Mouse (Mus musculus): ENCODE results near the gene Rin2.

Rin2 gene

DNA sequence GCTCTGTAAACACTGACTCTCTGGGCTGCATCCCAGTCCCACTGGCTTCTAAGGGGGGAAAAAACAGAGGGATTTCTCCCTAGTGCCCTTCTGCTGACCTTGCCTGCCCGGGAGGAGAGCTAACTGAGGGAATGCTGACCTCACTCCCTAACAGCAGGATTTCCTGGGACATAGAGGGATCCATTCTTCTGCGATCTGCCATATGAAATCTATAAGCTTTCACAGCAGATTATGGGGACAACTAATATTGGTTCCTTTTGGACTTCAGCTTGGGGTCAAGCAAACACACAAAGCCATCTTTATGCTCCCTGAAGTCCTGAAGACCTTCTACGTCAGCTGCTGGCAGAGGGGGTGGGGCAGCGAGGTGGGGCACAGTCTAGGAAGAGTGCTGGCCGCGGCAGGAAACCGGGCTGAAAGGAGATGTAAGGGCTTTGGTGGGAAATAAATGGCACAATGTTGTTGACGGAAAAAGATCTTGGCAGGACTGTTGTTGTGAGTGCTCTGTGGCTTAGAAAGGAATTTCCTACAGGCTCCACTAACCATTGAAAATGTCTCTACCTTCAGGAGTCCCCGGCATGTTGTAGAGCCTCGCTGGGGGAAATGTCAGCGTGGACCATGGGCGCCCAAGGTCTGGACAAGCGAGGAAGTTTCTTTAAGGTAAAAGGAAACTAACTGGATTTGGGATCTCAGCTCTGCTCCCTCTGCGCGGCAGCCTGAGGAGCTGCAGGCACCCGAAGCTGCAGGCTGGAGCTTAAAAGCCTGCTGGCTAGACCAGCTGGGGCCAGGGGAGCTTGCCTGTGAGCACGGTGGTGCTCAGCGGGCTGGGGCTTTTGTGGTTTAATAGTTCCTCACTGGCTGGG lies 111.0 kb downstream of the Rin2 start:
- peak; percentile 32 for DNase-seq (ENCODE audit: low read depth, low spot score)

DNA sequence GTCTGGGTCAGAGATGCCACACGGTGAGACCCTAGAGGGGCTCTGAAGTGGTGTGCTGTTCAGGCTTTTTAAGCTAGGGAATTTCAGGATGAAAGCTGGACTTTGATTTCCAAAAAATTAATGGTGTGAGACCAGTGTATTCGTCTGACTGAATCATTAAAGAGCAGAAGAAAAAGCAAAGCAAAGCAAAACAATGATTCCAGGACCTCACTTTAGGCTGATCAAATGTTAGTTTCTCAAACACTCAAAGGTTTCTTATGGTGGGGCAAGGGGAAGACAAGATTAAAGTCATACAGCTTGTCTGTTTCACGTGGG lies 111.6 kb downstream of the Rin2 start:
- DNase-seq (ENCODE audit: low read depth, low spot score): no peak

DNA sequence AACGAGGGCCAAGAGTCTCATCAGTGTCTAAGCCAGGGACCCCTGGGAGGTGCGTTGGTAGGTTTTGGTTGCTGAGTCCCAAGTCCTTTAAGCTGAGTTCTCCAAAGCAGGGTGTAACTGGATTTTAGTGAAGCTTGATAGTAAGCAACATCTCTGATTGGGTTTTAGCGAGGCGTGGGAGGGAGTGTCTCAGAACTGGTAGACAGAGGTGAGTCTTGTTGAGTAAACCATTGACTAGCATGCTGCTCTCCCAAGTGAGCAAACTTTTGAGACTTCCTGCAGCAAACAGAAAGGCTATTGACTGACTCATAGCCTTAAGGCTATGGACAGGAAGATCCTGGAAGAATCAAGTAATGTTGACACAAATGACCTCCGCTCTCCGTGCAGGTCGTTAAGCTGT lies 112.5 kb downstream of the Rin2 start:
- no peak for DNase-seq (ENCODE audit: low read depth, low spot score)

DNA sequence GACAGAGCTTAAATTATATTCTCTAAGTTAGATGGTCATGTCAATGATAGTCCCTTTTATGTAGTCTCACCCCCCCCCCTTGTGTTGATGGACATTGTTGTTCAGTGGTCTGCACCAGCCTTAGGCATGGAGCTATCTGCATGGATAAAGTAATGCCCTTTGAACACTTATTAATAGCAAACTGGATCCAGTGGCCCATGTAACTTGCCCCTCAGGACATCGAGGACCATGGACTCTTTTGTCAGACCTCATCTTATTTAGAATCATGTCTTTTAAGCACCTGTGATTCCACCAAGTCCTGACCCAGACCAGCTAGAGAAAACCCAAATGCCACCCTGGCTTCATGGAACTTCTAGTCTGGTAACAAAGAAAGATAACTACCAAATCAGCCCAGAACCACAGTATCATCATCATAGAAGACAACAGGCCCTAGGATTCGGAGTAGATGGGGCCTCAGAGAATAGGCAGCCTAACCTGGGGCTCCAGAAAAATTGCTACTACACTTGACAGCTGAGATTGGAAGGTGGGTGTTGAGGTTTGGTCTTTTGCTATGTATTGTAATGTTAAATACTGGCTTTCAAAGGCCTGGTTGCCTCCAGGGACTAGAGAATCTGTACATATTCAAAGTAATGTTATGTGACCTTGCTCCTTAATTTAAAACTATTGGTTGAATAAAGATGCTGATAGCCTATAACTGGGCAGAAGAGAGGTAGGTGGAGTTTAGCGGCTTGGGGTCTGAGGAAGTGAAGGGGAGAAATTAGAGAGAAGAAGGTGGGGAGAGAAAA lies 113.7 kb downstream of the Rin2 start:
- no peak for DNase-seq (ENCODE audit: low read depth, low spot score)

DNA sequence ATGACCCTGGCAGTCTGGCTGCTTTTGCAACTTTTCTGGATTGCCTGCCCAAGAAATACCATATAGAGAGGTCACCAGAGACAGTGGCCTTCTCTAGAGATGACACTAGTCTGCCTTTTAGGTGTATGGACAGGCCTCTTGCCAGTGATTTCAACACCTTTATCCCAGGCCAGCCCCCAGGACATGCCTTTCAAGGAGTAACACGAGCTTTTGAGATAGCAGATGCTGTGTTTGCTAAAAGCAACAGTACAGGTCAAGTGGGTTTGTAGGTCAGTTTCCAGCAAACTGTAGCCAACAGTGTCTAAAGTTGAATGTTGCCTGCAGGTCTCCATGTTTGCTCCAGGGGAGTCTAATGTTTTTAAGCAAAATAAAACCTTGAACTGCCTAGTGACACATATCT lies 118.7 kb downstream of the Rin2 start:
- DNase-seq (ENCODE audit: low read depth, low spot score): no peak

DNA sequence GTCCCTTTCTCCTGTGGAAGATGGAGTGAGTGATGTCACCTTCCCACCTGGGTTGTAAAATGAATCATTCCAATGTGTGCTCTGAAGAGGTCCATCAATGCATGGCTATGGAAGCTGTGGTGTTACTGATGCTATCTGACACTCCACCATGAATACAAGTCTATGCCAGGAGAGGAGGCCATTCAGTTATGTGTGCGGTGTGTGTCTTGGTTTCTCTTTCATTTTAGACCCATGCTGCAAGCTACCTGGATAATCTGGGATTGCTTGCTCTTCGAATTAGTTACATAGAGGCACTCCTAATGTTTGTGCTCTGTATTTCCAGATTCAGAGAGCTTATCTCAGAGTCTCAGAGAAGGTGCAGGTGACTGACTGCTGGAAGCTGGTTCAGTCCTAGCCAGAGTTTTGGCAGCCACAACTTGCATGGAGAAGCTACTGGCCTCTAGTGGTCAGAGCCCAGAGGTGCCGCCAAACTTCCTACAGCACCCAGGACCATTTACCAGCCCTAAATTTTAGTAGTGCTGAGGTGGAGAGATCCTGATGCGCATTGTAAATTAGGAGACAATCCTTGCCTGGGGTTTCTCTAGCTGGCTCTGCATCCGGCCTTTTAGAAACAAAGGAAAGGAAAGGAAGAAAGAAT lies 119.4 kb downstream of the Rin2 start:
- DNase-seq (ENCODE audit: low read depth, low spot score): peak; percentile 24

DNA sequence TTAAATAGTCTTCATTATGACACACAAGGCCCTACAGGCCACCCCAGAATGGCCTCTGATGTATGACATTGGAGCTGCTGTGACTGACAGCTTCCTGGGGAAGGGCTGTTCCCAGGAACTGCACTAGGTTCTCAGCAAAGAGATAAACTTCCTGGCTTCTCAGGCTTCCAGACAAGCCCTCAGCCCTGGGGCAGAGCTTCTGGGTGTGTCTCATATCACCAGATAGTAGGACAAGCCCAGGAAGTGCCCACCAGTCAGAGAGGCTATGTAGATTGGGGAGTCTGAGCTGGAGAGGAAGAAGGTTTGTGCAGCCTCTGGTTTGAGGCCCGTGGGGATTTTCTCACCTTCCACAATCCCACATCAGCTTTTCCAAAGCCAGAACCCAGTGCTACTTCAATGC lies 122.8 kb downstream of the Rin2 start:
- DNase-seq (ENCODE audit: low read depth, low spot score): no peak

DNA sequence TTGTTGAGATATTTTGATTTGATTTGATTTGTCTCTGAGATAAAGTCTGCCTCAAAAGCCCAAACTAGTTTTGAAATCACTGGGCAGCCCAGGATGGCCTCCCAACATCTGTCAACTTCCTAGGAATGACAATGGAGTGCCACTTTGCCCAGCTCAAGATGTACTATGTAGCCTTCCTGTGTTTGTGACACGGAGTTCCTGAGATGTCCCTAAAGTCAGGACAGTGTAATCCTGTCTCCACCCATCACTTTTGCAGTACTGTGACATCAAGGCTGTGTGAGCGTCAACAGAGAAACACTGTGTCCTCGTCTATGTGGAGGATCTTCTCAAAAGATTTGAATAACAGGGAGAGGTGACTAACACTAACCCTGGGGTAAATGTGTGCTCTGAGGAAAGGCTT lies 123.9 kb downstream of the Rin2 start:
- no peak for DNase-seq (ENCODE audit: low read depth, low spot score)

DNA sequence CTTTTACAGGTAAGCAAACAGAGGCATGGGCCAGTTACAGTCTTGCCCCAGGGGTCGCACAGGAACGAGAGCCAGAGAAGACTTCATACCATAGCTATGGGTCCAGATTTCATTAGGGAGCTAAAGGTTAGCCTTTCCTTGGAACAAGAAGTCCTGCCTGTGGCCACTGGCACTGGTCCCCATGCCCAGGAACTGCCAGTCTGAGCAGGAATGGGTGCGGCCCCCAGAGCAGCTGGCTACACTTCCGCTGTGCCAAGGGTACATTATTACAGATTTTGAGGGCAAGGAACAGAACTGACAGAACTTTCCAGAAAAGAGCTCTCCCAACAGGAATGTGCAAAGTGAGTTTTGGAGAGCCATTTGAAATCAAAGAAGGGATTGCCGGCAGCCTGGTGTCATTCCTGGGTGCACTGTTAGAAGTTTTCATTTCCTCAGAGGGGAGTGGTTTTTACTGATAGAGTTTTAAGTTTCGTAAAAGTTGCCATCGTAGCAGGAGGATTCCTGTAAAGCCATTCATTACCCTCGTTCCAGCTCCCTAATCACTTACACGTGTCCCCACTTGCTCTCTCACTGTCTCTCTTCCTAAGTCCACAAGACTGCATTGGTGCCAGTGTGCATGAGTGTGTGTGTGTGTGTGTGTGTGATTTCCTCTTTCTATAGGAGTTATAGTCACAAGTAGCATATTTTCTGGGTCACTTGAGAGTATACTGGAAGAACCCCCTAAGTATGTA lies 126.5 kb downstream of the Rin2 start:
- no peak for DNase-seq (ENCODE audit: low read depth, low spot score)

DNA sequence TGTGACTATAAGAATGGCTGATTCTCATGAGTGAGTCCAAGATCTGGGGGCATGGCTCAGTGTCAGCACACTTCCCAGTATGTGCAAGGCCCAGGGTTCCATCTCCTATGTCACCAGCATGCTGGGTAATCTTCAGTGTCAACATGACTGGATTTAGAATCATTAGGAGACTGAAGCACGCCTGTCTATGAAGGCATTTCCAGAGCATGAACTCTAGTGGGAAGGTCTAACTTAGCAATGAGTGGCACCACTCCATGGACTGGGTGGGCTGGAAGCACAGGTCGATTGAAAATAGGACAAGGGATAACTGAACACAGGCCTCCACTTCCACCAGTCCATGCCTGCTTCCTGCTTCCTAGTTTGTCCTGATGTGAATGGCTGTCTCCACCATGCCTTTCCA lies 127.6 kb downstream of the Rin2 start:
- DNase-seq (ENCODE audit: low read depth, low spot score): no peak

DNA sequence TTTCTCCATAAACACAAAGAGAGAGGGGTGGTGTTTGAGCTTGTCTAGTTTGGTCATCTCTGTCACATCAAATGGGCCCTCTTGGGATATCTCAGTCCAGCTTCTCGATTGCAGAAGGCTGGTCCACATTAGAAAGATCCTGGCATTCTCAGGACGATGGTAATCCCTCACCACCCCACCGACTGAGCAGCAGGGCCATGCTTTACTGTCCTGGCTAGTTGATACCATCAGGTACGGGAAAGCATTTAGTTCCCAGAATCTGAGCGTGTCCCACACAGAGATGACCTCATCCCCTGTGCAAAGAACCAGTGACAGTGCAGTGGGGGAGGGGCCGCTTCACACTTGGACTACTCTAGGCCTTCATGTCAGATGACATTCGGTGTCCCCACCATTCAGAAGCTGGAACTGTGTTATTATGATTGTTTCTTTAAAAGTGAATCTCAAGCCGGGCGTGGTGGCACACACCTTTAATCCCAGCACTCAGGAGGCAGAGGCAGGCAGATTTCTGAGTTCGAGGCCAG lies 128.9 kb downstream of the Rin2 start:
- DNase-seq (ENCODE audit: low read depth, low spot score): no peak

DNA sequence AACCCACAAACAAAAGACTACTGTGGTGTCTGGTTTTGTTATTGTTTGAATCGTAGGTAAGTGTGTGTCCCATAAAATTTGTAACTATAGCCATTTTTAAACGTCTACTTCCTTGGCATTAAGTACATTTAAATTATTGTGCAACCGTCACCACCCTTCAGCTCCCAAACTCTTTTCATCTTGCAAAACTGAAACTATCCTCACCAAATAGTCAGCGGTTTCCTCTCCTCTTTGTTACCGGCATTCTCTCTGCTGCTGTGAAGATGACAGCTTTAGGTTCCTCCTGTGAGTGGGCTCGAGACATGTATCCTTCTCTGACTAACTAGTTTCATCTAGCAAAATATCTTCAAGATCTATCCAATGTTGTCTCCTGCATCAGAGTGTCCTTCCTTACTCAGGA lies 129.5 kb downstream of the Rin2 start:
- no peak for DNase-seq (ENCODE audit: low read depth, low spot score)

DNA sequence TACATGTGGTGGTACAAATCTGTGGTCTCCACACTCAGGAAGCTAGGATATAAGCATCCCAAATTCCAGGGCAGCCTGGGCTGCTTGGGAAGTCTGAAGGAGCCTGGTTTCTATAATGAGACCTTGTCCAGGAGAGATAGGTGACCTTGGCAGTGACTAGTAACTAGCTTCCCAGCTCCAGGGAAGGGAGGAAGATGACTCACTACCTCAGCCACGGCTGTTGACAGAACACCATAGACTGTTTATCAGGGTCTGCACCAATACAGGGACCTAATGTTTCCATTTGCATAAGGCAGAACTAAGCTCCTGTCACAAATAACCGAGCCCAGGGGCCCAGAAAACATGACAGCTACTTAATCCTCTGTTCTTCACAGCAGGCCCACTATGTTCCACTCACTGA lies 132.3 kb downstream of the Rin2 start:
- DNase-seq (ENCODE audit: low read depth, low spot score): no peak

DNA sequence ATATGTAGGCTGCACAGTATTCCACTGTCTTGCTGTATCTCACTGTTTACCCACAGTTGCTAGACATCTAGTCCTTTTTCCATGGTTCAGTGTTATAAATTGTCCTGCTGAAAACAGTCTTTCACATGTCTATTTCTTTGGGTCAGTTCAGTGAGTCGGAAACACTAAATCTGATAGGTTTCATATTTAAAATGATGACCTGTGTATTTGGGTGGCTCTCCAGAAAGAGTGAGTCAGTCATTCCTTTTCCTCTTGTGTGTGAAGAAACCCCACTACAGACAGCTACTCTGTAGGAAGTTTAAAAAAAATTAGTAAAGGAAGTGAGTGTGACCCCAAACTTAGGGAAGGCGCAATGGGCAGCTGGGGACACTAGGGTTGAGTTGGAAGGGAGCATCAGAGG lies 133.2 kb downstream of the Rin2 start:
- DNase-seq (ENCODE audit: low read depth, low spot score): no peak

DNA sequence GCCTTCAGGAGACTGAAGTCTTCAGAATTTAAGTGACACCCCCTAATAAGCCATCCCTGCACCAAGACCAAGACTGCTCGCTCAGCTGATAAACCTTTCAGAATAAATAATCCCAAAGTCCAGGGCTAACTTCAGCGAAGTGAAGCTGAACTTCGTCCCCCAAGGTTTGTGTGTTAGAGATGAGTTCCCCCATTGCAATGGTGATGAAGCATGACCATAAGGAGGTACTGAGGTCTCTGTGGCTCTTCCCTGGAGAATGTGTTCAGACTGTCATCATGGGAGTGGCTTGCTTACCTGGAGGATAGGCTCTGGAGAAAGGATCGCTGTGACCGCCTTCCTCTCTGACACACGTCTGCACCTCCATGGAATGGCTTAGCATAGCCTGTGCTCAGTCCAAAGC lies 133.7 kb downstream of the Rin2 start:
- no peak for DNase-seq (ENCODE audit: low read depth, low spot score)

DNA sequence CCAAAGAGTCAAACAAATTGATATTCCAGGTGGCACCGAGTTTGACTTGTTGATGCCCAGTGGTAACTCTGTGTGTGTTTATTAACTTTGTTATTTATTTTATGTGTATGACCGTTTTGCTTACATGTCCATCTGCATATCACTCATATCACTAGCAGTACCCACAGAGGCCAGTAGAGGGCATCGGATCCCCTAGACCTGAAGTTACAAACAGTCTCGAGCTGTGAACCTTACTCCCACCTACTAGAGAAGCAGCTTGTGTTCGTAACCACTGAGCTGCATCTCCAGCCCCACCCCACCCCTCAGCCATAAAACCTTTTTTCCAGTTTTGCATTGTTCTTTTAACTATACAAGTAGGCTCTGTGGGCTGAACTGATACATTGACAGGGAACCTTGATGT lies 135.7 kb downstream of the Rin2 start:
- no peak for DNase-seq (ENCODE audit: low read depth, low spot score)

DNA sequence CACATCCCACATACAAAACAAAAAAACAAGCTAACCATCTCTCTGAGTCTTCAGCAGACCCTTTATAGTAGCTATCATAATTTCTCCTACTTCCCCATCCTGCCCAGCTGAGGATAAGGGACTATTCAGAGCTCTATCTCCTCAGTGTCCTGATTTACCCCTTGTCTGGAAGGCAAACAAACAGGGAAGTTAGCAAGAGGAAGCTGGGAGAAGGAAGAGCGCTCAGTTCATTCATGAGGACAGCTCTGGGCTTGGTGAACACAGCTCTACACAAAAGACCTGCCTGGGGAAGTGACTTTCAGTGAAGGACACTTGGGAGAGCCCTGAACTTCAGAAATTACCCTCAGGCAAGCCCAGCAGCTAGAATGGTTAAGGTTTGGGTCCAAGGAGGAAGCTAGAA lies 137.8 kb downstream of the Rin2 start:
- DNase-seq (ENCODE audit: low read depth, low spot score): no peak

DNA sequence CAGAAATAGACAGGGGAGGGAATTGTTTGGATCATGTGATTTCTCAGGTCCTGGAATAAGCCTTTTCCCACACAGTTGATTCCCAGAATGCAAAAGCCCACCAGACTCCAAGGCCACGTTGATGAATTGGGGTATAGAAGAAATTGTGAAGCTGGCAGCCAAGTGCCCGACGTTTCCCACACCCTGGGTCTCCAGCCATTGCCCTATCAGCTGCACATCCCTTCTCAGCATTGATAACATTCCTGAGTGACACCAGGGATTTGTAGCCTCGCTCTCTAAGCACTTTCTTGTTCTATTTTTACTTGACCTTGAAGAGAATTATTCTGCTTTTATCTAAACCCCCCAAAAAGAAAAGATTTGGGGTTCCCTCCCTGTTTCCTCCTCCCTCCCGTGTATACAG lies 142.2 kb downstream of the Rin2 start:
- no peak for DNase-seq (ENCODE audit: low read depth, low spot score)

DNA sequence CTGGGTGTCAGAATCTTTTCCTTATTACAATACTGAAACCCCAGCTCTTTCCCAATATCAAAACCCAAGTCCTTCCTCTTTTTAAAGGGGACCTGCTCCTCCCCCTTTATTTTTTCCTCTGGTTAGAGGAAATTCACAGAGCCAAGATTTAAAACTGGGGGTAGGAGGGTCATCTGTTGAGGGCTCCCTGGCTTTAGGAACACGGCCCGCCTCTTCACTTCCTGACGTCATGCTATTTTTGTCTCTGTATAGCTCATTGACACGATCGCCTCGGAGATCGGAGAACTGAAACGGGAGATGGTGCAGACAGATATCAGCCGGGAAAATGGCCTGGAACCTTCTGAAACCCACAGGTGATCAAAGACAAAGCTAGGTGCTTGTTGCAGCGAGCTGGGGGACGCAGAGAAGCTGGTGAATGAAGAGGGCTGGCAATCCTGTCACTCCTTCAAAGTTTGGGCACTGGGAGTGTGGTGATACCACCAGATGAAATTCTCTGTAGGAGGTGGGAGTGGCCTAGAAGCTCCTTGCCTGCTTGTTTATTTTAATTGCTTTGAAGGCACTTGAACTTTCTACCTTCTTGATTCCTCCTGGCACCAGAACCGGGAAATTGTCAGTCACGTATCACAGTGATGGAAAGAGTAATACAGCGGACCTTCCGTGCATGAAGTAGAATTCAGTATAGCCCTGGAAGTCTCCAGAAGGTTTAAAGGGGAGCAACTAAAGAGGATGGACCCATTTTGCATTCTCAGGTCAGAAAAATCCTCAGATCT lies 147.2 kb downstream of the Rin2 start:
- DNase-seq (ENCODE audit: low read depth, low spot score): no peak

DNA sequence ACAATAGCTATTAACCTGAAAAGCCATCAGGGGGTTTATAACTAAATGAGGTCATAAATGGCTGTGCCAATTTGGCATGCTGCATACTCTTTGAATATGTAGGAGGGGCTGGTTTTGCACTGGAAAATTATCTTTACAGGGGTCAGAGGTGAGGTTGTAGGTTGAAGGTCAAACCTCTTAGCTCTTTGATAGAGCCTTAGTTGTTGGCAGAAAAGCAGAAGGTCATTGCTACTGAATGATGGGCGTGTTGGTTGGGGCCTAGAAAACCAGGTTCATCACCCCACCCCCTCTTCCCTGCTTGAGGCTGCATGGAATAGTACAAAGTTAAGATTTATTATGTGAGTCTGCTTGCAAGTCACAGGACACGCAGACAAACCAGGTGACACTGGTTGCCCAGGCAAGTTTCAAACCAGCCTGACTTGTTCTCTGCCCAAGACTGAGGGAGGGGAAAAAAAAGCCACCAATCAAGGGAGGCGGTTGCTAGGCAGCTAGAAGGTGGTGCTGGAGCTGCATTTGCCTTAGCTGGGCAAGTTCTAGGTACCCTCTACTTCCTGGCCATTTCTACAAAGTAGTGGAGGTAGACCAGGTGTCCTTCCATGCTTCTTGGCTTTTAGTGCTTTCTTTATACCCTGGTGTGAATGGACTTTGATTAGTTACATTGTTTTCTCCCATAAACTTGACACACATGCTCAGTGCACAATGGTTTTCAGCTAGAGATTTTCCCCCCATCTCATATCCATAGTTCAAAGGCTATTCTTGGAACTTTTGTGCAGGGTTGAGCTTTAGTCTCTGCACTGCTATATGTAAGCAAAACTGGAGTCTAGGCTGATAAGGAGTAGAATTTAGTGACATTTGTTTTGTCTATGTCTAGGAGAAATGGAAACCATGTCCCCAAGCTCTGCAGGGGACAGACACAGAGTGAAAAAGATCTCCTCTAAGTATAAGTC lies 148.0 kb downstream of the Rin2 start:
- DNase-seq (ENCODE audit: low read depth, low spot score): no peak

Measured in embryo, embryonic 11.5 days (tissue).